Mouse (Mus musculus) small intestine, adult 2 months (tissue): ENCODE measurements around the gene Kcne3. TPM values are rescaled to one million over a fixed set of nuclear protein-coding genes. Genes with fewer than 3 reads are reported as not detected.

Experiments
- H3K27ac ChIP-seq: fragments of 200-500 bp; 2 replicates; pipeline ENCODE4 v1.5.1; 2012; ENCODE audit warnings: low read depth, low read length, control low read depth, inconsistent platforms; ENCODE audit not compliant: insufficient read depth
- H3K27me3 ChIP-seq: fragments of 200-500 bp; 2 replicates; pipeline ENCODE4 v1.6.1; 2012; ENCODE audit warnings: mild to moderate bottlenecking, moderate library complexity, low read length, inconsistent platforms; ENCODE audit not compliant: control insufficient read depth, insufficient read depth
- H3K36me3 ChIP-seq: fragments of 200-500 bp; 2 replicates; pipeline ENCODE4 v1.6.1; 2012; ENCODE audit warnings: mild to moderate bottlenecking, low read length, control low read depth, inconsistent platforms; ENCODE audit not compliant: control insufficient read depth, insufficient read depth
- H3K4me1 ChIP-seq: fragments of 200-500 bp; 2 replicates; pipeline ENCODE4 v1.6.1; 2012; ENCODE audit warnings: low read length, inconsistent platforms, mixed read lengths; ENCODE audit not compliant: control insufficient read depth, insufficient read depth, insufficient read length
- H3K4me3 ChIP-seq: fragments of 200-500 bp; 2 replicates; pipeline ENCODE4 v1.5.1; 2012; ENCODE audit warnings: low read depth, mild to moderate bottlenecking, control low read depth, inconsistent platforms, low read length, moderate library complexity
- CTCF ChIP-seq: fragments of 200-500 bp; IDR thresholded peaks from 2 replicates; pipeline ENCODE4 v1.5.1; 2012; ENCODE audit warnings: low read depth, mild to moderate bottlenecking, control low read depth, inconsistent platforms, low read length, moderate library complexity, mixed read lengths; ENCODE audit not compliant: insufficient replicate concordance, insufficient read length; ENCODE audit errors: extremely low read depth
- POLR2A ChIP-seq: fragments of 200-500 bp; IDR thresholded peaks from 2 replicates; pipeline ENCODE4 v1.6.1; 2012; ENCODE audit warnings: low read depth, mild to moderate bottlenecking, control low read depth, inconsistent platforms, low read length, moderate library complexity
- WGBS: fragments of 180-500 bp; shearing (Covaris S2); methylation state at CpG from one replicate; pipeline ENCODE4 v1.1.7; 2018; 5-methylcytosine and 5-hydroxymethylcytosine counted together
- polyA plus RNA-seq: library from polyadenylated mRNA; depleted of rRNA; stranded (reverse); fragments of >200 nt; gene quantifications from 2 replicates; pipeline ENCODE4 v1.2.3, GENCODE M21; 2012

Gene Kcne3
- polyA plus RNA-seq, 1 experiment: 94.9 TPM

- Histone ChIP-seq H3K27me3 (no peaks in the 10 kb centered on the region), H3K4me3 (no peak overlapping the region), H3K27ac (peak overlapping the region; percentile 58; the same call in 1 of the 2 replicates), H3K36me3 (no peaks in the 10 kb centered on the region), H3K4me1 (peaks cover 13% of the 10 kb centered on the region; the same call in 1 of the 2 replicates)
- TF ChIP-seq POLR2A (no peak), CTCF (no peak)
- WGBS: 24% methylated on average over 4 of the region's 4 CpGs
These were observed 27.7 kb upstream of the Kcne3 start for GRCm38 (mm10) chr7:100148586-100148985.

DNA sequence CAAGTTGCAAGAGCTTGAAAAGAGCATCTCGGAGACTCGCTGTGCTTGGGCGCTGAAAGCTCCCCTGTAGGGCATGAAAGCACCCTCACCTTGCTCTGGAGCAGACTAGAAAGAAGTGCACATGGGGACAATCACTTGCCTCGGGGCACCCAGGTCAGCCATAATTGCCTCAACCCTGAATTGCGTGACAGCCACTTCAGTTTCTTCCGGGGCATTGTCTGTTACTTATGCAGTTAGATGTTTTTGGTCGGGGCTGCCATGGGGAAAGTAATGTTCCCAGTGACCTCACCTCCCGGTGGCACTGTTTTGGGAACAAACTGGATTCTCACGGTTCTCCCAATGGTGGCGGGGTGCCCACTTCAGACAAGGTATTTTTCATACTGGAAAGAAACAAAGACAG lies 26.2 kb upstream of the Kcne3 start:
- TF ChIP-seq CTCF (no peak), POLR2A (no peak)
- H3K4me1 ChIP-seq: peaks cover 13% of the 10 kb centered on the region; the same call in 1 of the 2 replicates
- 54% methylated on average over 10 of the region's 10 CpGs for WGBS

DNA sequence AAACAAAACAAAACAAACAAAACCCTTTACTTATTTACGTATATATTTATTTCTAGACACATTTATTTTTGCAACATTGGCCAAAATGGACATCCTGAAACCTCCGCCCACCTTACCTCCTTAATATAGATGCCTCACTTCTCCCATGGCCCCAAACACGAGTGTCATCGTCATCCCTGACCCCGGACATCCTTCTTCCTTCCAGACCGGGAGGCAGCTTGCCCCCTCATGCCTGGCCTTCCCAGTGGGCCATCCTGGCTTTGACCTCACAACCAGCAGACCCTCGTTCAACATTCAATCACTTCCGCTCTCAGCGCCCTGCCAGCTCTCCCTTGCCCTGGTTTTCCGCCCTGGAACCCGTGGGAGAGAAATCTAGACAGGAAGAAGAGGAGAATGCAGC lies 25.7 kb upstream of the Kcne3 start:
- WGBS: 89% methylated on average over 11 of the region's 11 CpGs
- TF ChIP-seq POLR2A (no peak), CTCF (no peak)
- Histone ChIP-seq H3K36me3 (no peaks in the 10 kb centered on the region), H3K4me1 (peaks cover 13% of the 10 kb centered on the region; the same call in 1 of the 2 replicates), H3K4me3 (no peak overlapping the region), H3K27ac (no peak overlapping the region), H3K27me3 (no peaks in the 10 kb centered on the region)

More for the DNA sequence above, 26.2 kb upstream of the Kcne3 start:
- Histone ChIP-seq H3K27ac (peak overlapping the region; percentile 28; the same call in 1 of the 2 replicates), H3K27me3 (no peaks in the 10 kb centered on the region), H3K36me3 (no peaks in the 10 kb centered on the region), H3K4me3 (no peak overlapping the region; the same call in 1 of the 2 replicates)

- TF ChIP-seq POLR2A (no peak), CTCF (no peak)
- Histone ChIP-seq H3K4me1 (peaks cover 9% of the 10 kb centered on the region; the same call in 1 of the 2 replicates), H3K4me3 (no peak overlapping the region), H3K27me3 (no peaks in the 10 kb centered on the region), H3K27ac (no peak overlapping the region), H3K36me3 (no peaks in the 10 kb centered on the region)
- 24% methylated on average over 4 of the region's 4 CpGs for WGBS
These were observed 18.6 kb upstream of the Kcne3 start for GRCm38 (mm10) chr7:100157669-100158068.

DNA sequence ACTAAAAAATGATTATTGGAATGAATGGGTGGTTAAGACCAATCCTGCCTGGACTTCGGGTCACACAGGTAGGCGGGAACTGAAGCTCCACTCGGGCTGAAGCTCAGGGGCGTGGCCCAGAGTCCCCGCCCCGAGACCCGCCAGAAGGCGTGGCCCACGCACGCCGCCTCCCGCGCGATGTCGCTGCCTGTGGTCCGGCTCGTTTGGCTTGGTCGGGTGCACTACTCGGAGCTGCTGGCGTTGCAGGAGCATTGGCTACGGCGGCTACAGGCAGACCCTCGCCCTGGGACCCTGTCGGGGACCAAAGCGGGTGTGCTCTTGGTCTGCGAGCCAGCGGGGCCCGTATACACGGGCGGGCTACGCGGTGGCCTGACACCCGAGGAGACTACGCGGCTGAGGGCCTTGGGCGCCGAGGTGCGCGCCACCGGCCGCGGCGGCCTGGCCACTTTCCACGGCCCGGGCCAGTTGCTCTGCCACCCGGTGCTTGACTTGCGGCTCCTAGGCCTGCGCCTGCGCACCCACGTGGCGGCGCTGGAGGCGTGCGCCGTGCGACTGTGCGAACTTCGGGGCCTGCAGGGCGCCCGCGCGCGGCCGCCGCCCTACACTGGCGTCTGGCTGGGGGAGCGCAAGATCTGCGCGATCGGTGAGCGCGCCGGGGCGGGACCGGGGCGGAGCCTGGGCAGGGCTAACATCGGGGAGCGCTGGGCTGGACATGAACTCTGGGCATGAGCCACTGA lies 17.0 kb upstream of the Kcne3 start, which contains the start of gene Lipt2:
Lipt2 (plus strand) TSS at position 173 of the 737 bp plus-strand sequence.
- TF ChIP-seq CTCF (no peak), POLR2A (peak; percentile 50)
- Histone ChIP-seq H3K27ac (peak within 1 kb of the TSS; percentile 90), H3K4me3 (peak within 1 kb of the TSS; percentile 69), H3K27me3 (no peaks in the 10 kb centered on the region), H3K4me1 (peaks cover 9% of the 10 kb centered on the region; the same call in 1 of the 2 replicates), H3K36me3 (no peaks in the 10 kb centered on the region)
- WGBS: 1% methylated on average over 78 of the region's 78 CpGs

- H3K27ac ChIP-seq: peak overlapping the region; percentile 10; the same call in 1 of the 2 replicates
These were observed 16.3 kb upstream of the Kcne3 start for GRCm38 (mm10) chr7:100160006-100160405.

DNA sequence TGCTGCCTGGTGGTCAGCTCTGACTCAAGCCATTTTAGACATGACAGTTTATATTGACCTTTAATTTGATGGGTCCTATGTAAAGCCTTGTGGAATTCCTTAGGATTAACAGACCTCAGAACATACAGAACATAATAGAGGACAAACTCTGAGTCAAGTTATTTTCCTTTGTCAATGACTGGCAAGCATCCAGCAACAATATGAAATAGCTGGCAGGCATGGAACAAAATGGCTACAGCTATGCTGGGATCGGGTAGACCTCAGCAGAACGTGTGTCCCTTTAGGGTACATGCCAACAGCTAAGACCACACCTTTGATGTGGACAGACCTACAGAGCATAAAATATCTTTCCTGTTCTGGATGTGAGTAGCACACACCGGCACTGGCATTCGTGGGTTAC lies 12.8 kb upstream of the Kcne3 start:
- H3K4me3 ChIP-seq: no peak overlapping the region
- no peak overlapping the region for H3K27ac ChIP-seq
- H3K27me3 ChIP-seq: no peaks in the 10 kb centered on the region
- no peaks in the 10 kb centered on the region for H3K36me3 ChIP-seq
- no peak for TF ChIP-seq POLR2A
- no peak for TF ChIP-seq CTCF
- WGBS: 51% methylated on average over 4 of the region's 4 CpGs
- H3K4me1 ChIP-seq: peaks cover 12% of the 10 kb centered on the region; the same call in 1 of the 2 replicates

More at GRCm38 (mm10) chr7:100160006-100160405, 16.3 kb upstream of the Kcne3 start:
- peaks cover 9% of the 10 kb centered on the region; the same call in 1 of the 2 replicates for H3K4me1 ChIP-seq
- TF ChIP-seq POLR2A (no peak), CTCF (no peak)
- peak overlapping the region; percentile 69 for H3K4me3 ChIP-seq
- no peaks in the 10 kb centered on the region for H3K27me3 ChIP-seq
- no peaks in the 10 kb centered on the region for H3K36me3 ChIP-seq
- WGBS: 27% methylated on average over 7 of the region's 7 CpGs
